Mouse (Mus musculus) midbrain, embryonic 11.5 days (tissue): ENCODE data around the gene Klhdc7a. TPM values are rescaled to one million over a fixed set of nuclear protein-coding genes. Genes with fewer than 3 reads are reported as not detected.

Experiments used
- ATAC-seq: fragments of 200-750 bp; cut with Nextera tagmentation; 2 replicates; pipeline ENCODE4 v1.8.0; 2017; ENCODE audit warnings: moderate TSS enrichment, moderate library complexity; ENCODE audit not compliant: low FRiP score
- DNase-seq: peaks from one replicate; pipeline ENCODE4 v3.0.0; 2015; ENCODE audit warnings: low spot score; ENCODE audit errors: missing footprints
- H3K27ac ChIP-seq: fragments of 300-500 bp; sonication (generic); 2 replicates; pipeline ENCODE4 v1.5.1; 2014; ENCODE audit warnings: low read depth, low read length
- H3K27me3 ChIP-seq: fragments of 300-500 bp; sonication (generic); 2 replicates; pipeline ENCODE4 v1.6.1; 2014; ENCODE audit warnings: mild to moderate bottlenecking, low read length, moderate library complexity, mixed read lengths; ENCODE audit not compliant: control insufficient read depth, insufficient read depth
- H3K36me3 ChIP-seq: fragments of 300-500 bp; sonication (generic); 2 replicates; pipeline ENCODE4 v1.6.1; 2014; ENCODE audit warnings: mild to moderate bottlenecking, low read length, moderate library complexity, mixed read lengths; ENCODE audit not compliant: control insufficient read depth, insufficient read depth
- H3K4me1 ChIP-seq: fragments of 300-500 bp; sonication (generic); 2 replicates; pipeline ENCODE4 v1.6.1; 2014; ENCODE audit warnings: low read length; ENCODE audit not compliant: control insufficient read depth, insufficient read depth
- H3K4me2 ChIP-seq: fragments of 300-500 bp; sonication (generic); 2 replicates; pipeline ENCODE4 v1.6.1; 2014; ENCODE audit warnings: mild to moderate bottlenecking, moderate library complexity
- H3K4me3 ChIP-seq: fragments of 300-500 bp; sonication (generic); 2 replicates; pipeline ENCODE4 v1.5.1; 2014; ENCODE audit warnings: low read depth, low read length
- H3K9ac ChIP-seq: fragments of 300-500 bp; sonication (generic); 2 replicates; pipeline ENCODE4 v1.6.1; 2014; ENCODE audit warnings: low read length
- H3K9me3 ChIP-seq: fragments of 300-500 bp; sonication (generic); 2 replicates; pipeline ENCODE4 v1.6.1; 2016; ENCODE audit warnings: low read length; ENCODE audit not compliant: control insufficient read depth
- WGBS: fragments of 180-500 bp; shearing (Covaris S2); extraction: QIAGEN DNeasy Blood & Tissue Kit; methylation state at CpG from one replicate; pipeline ENCODE4 v1.1.7; 2014; 5-methylcytosine and 5-hydroxymethylcytosine counted together
- microRNA counts: library from miRNA; unstranded; fragments of <30 nt; microRNA quantifications from one replicate; lab custom pipeline; 2015
- microRNA-seq: library from miRNA; unstranded; fragments of <30 nt; microRNA quantifications from one replicate; pipeline ENCODE4, GENCODE M21; 2017
- polyA plus RNA-seq: library from polyadenylated mRNA; unstranded; fragments of >200 nt; fragmentation: Nextera tagmentation; extraction: Ambion mirVana; gene quantifications from 2 replicates; pipeline ENCODE4 v1.2.1, GENCODE M21; 2014

Gene Klhdc7a
- polyA plus RNA-seq, 1 experiment from 2014 or later: 0.10 TPM

DNA sequence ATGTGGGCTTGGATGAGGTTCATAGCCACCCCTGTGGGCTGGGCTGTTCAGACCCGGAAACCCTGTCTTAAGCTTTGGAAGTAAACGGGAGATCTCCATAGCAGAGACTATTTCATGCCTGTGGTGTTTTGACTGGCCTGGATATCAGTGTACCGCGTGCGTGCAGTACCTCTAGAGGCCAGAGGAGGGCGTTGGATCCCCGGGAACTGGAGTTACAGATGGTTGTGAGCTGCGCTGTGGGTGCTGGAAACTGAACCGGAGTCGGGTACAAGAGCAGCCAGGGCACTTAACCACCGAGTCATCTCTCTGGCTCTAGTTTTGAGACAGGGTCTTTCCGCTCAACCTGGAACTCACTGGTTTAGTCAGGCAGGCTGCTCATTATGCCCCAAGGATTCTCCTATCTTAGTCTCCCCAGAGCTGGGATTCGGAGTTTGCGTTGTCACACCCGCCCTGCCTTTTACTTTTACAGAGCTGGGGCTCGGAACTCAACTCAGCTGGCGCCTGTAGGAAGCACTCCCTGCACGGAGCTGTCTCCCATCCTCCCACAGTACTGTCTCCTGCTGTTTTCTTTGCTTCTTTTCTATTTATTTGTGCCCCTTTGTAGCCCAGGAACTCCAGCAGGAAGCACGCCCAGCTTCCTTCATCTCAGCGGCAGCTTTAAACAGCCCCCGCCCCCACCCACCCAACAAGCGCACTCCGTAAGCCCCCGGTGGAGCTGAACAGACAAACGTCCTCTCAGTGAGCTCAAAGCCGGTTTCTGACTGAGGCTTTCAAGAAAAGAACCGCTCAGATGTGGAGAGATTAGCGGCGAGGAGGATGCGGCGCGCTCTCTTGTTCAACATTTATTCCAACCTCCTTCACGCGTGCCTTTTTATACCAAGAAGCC is 42.3 kb downstream of the Klhdc7a start:
- peak overlapping the region; percentile 43 for H3K4me2 ChIP-seq
- WGBS: 10% methylated on average over 34 of the region's 34 CpGs
- peak; percentile 94 for DNase-seq
- peak overlapping the region; percentile 70 for H3K27ac ChIP-seq
- peak overlapping the region; percentile 16 for H3K4me3 ChIP-seq
- H3K9ac ChIP-seq: peak overlapping the region; percentile 41; the same call in 1 of the 2 replicates
- no peaks in the 10 kb centered on the region for H3K9me3 ChIP-seq
- peak; percentile 69 for ATAC-seq
- no peaks in the 10 kb centered on the region for H3K36me3 ChIP-seq
- peaks cover 17% of the 10 kb centered on the region for H3K4me1 ChIP-seq
- no peaks in the 10 kb centered on the region; the same call in 1 of the 2 replicates for H3K27me3 ChIP-seq

DNA sequence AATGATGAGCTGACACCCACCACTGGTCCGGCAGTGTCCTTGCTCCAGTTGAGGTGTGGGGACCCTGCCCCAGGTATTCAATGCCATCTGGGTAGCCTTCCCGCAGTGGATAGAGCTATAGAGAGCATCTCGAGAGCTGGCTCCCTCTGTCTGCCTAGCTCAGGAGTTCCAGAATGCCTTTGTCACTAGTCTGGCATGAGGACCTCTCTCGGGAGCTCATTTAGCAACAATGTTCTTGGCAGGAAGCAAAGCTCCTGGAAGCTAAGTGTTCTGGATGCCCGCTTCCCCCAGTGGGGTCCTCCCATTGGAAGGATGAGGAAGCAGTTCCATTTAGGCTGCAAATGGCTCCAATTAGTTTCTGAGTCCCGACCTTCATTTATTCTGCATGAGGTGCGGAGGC is 51.1 kb downstream of the Klhdc7a start:
- 79% methylated on average over 7 of the region's 7 CpGs for whole genome bisulfite sequencing
- no peak overlapping the region for H3K9ac ChIP-seq
- H3K36me3 ChIP-seq: no peaks in the 10 kb centered on the region
- H3K4me2 ChIP-seq: no peak overlapping the region
- no peak overlapping the region for H3K27ac ChIP-seq
- DNase-seq: peak; percentile 72
- H3K27me3 ChIP-seq: no peaks in the 10 kb centered on the region
- no peak for ATAC-seq
- H3K4me1 ChIP-seq: peaks cover 3% of the 10 kb centered on the region; the same call in 1 of the 2 replicates
- no peaks in the 10 kb centered on the region for H3K9me3 ChIP-seq
- H3K4me3 ChIP-seq: no peak overlapping the region

MicroRNA genes within 50 kb of the gene (microRNA counts, 519-probe panel; counts per million panel counts)
- not detected for microRNA mmu-miR-2139 (lab: Ali Mortazavi, UCI)

Small RNA genes within 50 kb of the gene (microRNA-seq; reads per million reads assigned to microRNA genes)
- gene Mir2139: not detected

Other genes with a start within 250 kb of the Klhdc7a start
- gene Pax7, start 134.5 kb downstream of the Klhdc7a start, polyA plus RNA-seq: 3.1 and 3.4 TPM in 2 replicates